Mouse (Mus musculus) forebrain, embryonic 11.5 days (tissue): ENCODE measurements around the gene Olfr578. TPM values are rescaled to one million over a fixed set of nuclear protein-coding genes. Genes with fewer than 3 reads are reported as not detected.

Source experiments
- ATAC-seq: fragments of 200-750 bp; cut with Nextera tagmentation; replicated peaks from 2 replicates; pipeline ENCODE4 v1.8.0; 2017; ENCODE audit warnings: moderate TSS enrichment; ENCODE audit not compliant: low FRiP score
- DNase-seq: peaks from one replicate; pipeline ENCODE4 v3.0.0-alpha.2; 2017; ENCODE audit warnings: low spot score
- H3K27ac ChIP-seq: fragments of 300-500 bp; sonication (generic); 2 replicates; pipeline ENCODE4 v1.5.1; 2014; ENCODE audit warnings: low read depth, low read length
- H3K27me3 ChIP-seq: fragments of 300-500 bp; sonication (generic); 2 replicates; pipeline ENCODE4 v1.6.1; 2014; ENCODE audit warnings: mild to moderate bottlenecking, low read length, mixed read lengths; ENCODE audit not compliant: control insufficient read depth, insufficient read depth
- H3K36me3 ChIP-seq: fragments of 300-500 bp; sonication (generic); 2 replicates; pipeline ENCODE4 v1.6.1; 2014; ENCODE audit warnings: mild to moderate bottlenecking, low read length, moderate library complexity, mixed read lengths; ENCODE audit not compliant: control insufficient read depth, insufficient read depth
- H3K4me1 ChIP-seq: fragments of 300-500 bp; sonication (generic); replicated peaks from 2 replicates; pipeline ENCODE4 v1.6.1; 2014; ENCODE audit warnings: low read length, mixed read lengths; ENCODE audit not compliant: control insufficient read depth, insufficient read depth
- H3K4me2 ChIP-seq: fragments of 300-500 bp; sonication (generic); 2 replicates; pipeline ENCODE4 v1.6.1; 2014; ENCODE audit warnings: low read depth, mild to moderate bottlenecking, low read length, moderate library complexity, mixed read lengths; ENCODE audit not compliant: severe bottlenecking
- H3K4me3 ChIP-seq: fragments of 300-500 bp; sonication (generic); 2 replicates; pipeline ENCODE4 v1.5.1; 2014; ENCODE audit warnings: low read depth, low read length
- H3K9ac ChIP-seq: fragments of 300-500 bp; sonication (generic); 2 replicates; pipeline ENCODE4 v1.6.1; 2014; ENCODE audit warnings: low read length
- H3K9me3 ChIP-seq: fragments of 300-500 bp; sonication (generic); 2 replicates; pipeline ENCODE4 v1.6.1; 2016; ENCODE audit warnings: low read length, mixed read lengths; ENCODE audit not compliant: control insufficient read depth
- WGBS: fragments of 180-500 bp; shearing (Covaris S2); extraction: QIAGEN DNeasy Blood & Tissue Kit; methylation state at CpG from one replicate; pipeline ENCODE4 v1.1.7; 2014; 5-methylcytosine and 5-hydroxymethylcytosine counted together
- polyA plus RNA-seq: library from polyadenylated mRNA; unstranded; fragments of >200 nt; fragmentation: Nextera tagmentation; extraction: Ambion mirVana; gene quantifications from 2 replicates; pipeline ENCODE4 v1.2.1, GENCODE M21; 2014

Olfr578 gene
- polyA plus RNA-seq, 1 experiment from 2014 or later, result not detected

GRCm38 (mm10) chr7:102943417-102943816, 45.7 kb downstream of the Olfr578 start:
- Histone ChIP-seq H3K36me3 (no peaks in the 10 kb centered on the region), H3K27ac (no peak overlapping the region), H3K4me2 (no peak overlapping the region), H3K9ac (no peak overlapping the region), H3K27me3 (no peaks in the 10 kb centered on the region), H3K9me3 (no peaks in the 10 kb centered on the region), H3K4me3 (no peak overlapping the region), H3K4me1 (no peaks in the 10 kb centered on the region)
- ATAC-seq, result no peak
- WGBS, result 79% methylated on average over 1 of the region's 1 CpGs
- no peak for DNase-seq

GRCm38 (mm10) chr7:102942475-102942874, 46.6 kb downstream of the Olfr578 start, which contains the start of gene Olfr573-ps1:
Olfr573-ps1 (minus strand) TSS chr7:102942575.
- H3K27me3 ChIP-seq, result no peaks in the 10 kb centered on the region
- H3K9ac ChIP-seq, result no peak within 1 kb of the TSS
- H3K9me3 ChIP-seq, result no peaks in the 10 kb centered on the region
- no peak within 1 kb of the TSS for H3K27ac ChIP-seq
- no peaks in the 10 kb centered on the region for H3K4me1 ChIP-seq
- WGBS, result 91% methylated on average over 2 of the region's 2 CpGs
- ATAC-seq (no peak), DNase-seq (no peak)
- no peak within 1 kb of the TSS for H3K4me2 ChIP-seq
- H3K4me3 ChIP-seq, result no peak within 1 kb of the TSS
- H3K36me3 ChIP-seq, result no peaks in the 10 kb centered on the region

Other genes starting within 250 kb of the Olfr578 start
- not detected in 2 replicates for gene Olfr560, start 230.0 kb downstream of the Olfr578 start, polyA plus RNA-seq
- not detected in 2 replicates for gene Olfr78, start 229.9 kb downstream of the Olfr578 start, polyA plus RNA-seq
- gene Olfr561, start 218.1 kb downstream of the Olfr578 start, polyA plus RNA-seq, result not detected in 2 replicates
- not detected in 2 replicates for gene Olfr564, start 185.8 kb downstream of the Olfr578 start, polyA plus RNA-seq
- gene Olfr566, start 130.6 kb downstream of the Olfr578 start, polyA plus RNA-seq, result not detected in 2 replicates
- gene Olfr568, start 112.2 kb downstream of the Olfr578 start, polyA plus RNA-seq, result not detected in 2 replicates
- not detected in 2 replicates for gene Olfr569, start 98.4 kb downstream of the Olfr578 start, polyA plus RNA-seq
- not detected in 2 replicates for gene Olfr570, start 94.7 kb downstream of the Olfr578 start, polyA plus RNA-seq
- gene Olfr571, start 71.8 kb downstream of the Olfr578 start, polyA plus RNA-seq, result 0.17 and 0.19 TPM in 2 replicates
- gene Olfr572, start 64.9 kb downstream of the Olfr578 start, polyA plus RNA-seq, result not detected in 2 replicates
- gene Olfr573-ps1, start 46.7 kb downstream of the Olfr578 start, polyA plus RNA-seq, result not detected in 2 replicates
- gene Olfr574, start 40.9 kb downstream of the Olfr578 start, polyA plus RNA-seq, result not detected in 2 replicates
- not detected in 2 replicates for gene Olfr575, start 30.5 kb downstream of the Olfr578 start, polyA plus RNA-seq
- not detected in 2 replicates for gene Olfr576, start 26.7 kb downstream of the Olfr578 start, polyA plus RNA-seq
- not detected in 2 replicates for gene Olfr577, start 13.4 kb downstream of the Olfr578 start, polyA plus RNA-seq
- gene Olfr582, start 48.7 kb upstream of the Olfr578 start, polyA plus RNA-seq, result not detected in 2 replicates
- gene Olfr583, start 62.0 kb upstream of the Olfr578 start, polyA plus RNA-seq, result not detected in 2 replicates
- not detected in 2 replicates for gene Olfr584, start 92.6 kb upstream of the Olfr578 start, polyA plus RNA-seq
- gene Olfr585, start 108.4 kb upstream of the Olfr578 start, polyA plus RNA-seq, result not detected in 2 replicates
- not detected in 2 replicates for gene Olfr586, start 136.3 kb upstream of the Olfr578 start, polyA plus RNA-seq
- gene Olfr588-ps1, start 151.6 kb upstream of the Olfr578 start, polyA plus RNA-seq, result not detected in 2 replicates
- not detected in 2 replicates for gene Olfr589, start 167.0 kb upstream of the Olfr578 start, polyA plus RNA-seq
- gene Olfr591, start 189.0 kb upstream of the Olfr578 start, polyA plus RNA-seq, result not detected in 2 replicates
- gene Olfr592, start 195.5 kb upstream of the Olfr578 start, polyA plus RNA-seq, result not detected in 2 replicates
- not detected in 2 replicates for gene Olfr593, start 222.5 kb upstream of the Olfr578 start, polyA plus RNA-seq
- not detected in 2 replicates for gene Olfr594, start 227.7 kb upstream of the Olfr578 start, polyA plus RNA-seq